22 mouse cellular contexts compared by ENCODE assay signal in genomic region chr11:30171184-30171583, GRCm38 (mm10).
"Had no signal": no experiment of that assay in that cellular context is flagged by ENCODE, and none has a peak within 500 bp of the region (broad histone marks: within the 10 kb centered on the region; RNA-seq: fewer than 3 reads in every experiment).

No protein-coding gene starts in this region.

- H3K4me1 ChIP-seq: midbrain, embryonic 12.5 days; stomach, embryonic 15.5 days had no signal

- DNase-seq: liver, postnatal 0 days; lung, adult 2 months; lung, postnatal 10 days; lung, postnatal 4 days; midbrain, embryonic 14.5 days; retina, postnatal 1 day; right cerebral cortex, adult 18-20 months; right cerebral cortex, postnatal 25 days; right cerebral cortex, postnatal 4 days; thymus, adult 2 months; thymus, postnatal 14 days; thymus, postnatal 4 days had no signal

- H3K4me2 ChIP-seq: liver, embryonic 15.5 days; lung, embryonic 15.5 days; midbrain, embryonic 12.5 days; neural tube, embryonic 13.5 days; neural tube, embryonic 15.5 days; stomach, embryonic 15.5 days had no signal

- H3K36me3 ChIP-seq: liver, embryonic 15.5 days; lung, embryonic 15.5 days; midbrain, embryonic 10.5 days; midbrain, embryonic 12.5 days; neural tube, embryonic 13.5 days; stomach, embryonic 15.5 days had no signal

- H3K9ac ChIP-seq: liver, embryonic 15.5 days; liver, postnatal 0 days; lung, embryonic 15.5 days; midbrain, embryonic 12.5 days; neural tube, embryonic 13.5 days; neural tube, embryonic 15.5 days; stomach, embryonic 15.5 days had no signal

- H3K27me3 ChIP-seq: liver, embryonic 15.5 days; lung, embryonic 15.5 days; midbrain, embryonic 12.5 days; neural tube, embryonic 13.5 days; neural tube, embryonic 15.5 days; stomach, embryonic 15.5 days had no signal

- H3K4me3 ChIP-seq: liver, embryonic 15.5 days; lung, embryonic 15.5 days; midbrain, embryonic 10.5 days; midbrain, embryonic 12.5 days; myocyte; neural tube, embryonic 13.5 days; neural tube, embryonic 15.5 days; stomach, embryonic 15.5 days had no signal

- H3K27ac ChIP-seq: liver, embryonic 15.5 days; lung, embryonic 15.5 days; midbrain, embryonic 10.5 days; midbrain, embryonic 12.5 days; neural tube, embryonic 13.5 days; neural tube, embryonic 15.5 days; stomach, embryonic 15.5 days; stomach, postnatal 0 days had no signal

- ATAC-seq: liver, postnatal 0 days; midbrain, embryonic 16.5 days had no signal

- H3K9me3 ChIP-seq: liver, embryonic 15.5 days; lung, embryonic 15.5 days; midbrain, embryonic 10.5 days; midbrain, embryonic 12.5 days; neural tube, embryonic 13.5 days; neural tube, embryonic 15.5 days; stomach, embryonic 15.5 days had no signal
